Mouse (Mus musculus): Measurements from ENCODE around the gene Rgs7bp.

DNA sequence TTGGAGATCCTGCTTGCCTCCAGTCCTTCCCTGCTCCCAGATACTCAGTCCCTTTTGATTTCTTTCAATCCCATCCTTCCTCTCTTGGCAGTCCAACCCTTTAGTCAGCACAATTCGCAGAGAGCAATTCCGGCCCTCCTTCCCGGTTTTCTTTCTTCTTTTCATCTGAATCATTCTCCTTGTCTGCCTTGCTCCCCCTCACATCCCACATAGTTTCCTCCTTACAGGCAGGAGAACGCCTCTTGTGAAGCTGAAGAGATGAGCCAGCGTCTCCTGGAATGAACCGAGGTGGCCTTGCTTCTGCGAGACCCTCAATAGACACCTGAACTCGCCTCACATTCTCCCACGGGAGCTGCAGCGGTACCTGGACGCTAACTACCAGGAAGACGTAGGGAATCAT is 16.9 kb downstream of the Rgs7bp start:
- TF ChIP-seq MAFK (IDR thresholded peaks at IDR 0.05; ENCODE audit: insufficient replicate concordance, low read length) (no peak), POLR2A (IDR thresholded peaks at IDR 0.05; ENCODE audit: low read depth, low read length) (no peak), RCOR1 (conservative IDR thresholded peaks at IDR 0.05; ENCODE audit: low read depth, low read length) (no peak), IRF4 (IDR thresholded peaks at IDR 0.05; ENCODE audit: low read depth, low read length) (no peak), MYC (IDR thresholded peaks at IDR 0.05; ENCODE audit: low read depth, low read length) (no peak), MAX (IDR thresholded peaks at IDR 0.05; ENCODE audit: low read length) (no peak), ZNF384 (IDR thresholded peaks at IDR 0.05; ENCODE audit: low read depth, low read length) (no peak), GABPA (IDR thresholded peaks at IDR 0.05; ENCODE audit: insufficient replicate concordance, low read depth, low read length) (no peak)

All from CH12.LX (cell line).